Mouse (Mus musculus): ENCODE data around the gene Cbr4.

Cbr4 gene

GRCm38 (mm10) chr8:61528197-61528596 lies 40.7 kb downstream of the Cbr4 start:
- peaks cover 39% of the 10 kb centered on the region for H3K4me1 ChIP-seq (replicated peaks; ENCODE audit: low read depth, low read length)
- H3K4me3 ChIP-seq (replicated peaks; ENCODE audit: low read length) = no peak overlapping the region
- H3K36me3 ChIP-seq (ENCODE audit: insufficient read depth, low read length) = peaks cover 70% of the 10 kb centered on the region
- H3K27me3 ChIP-seq (ENCODE audit: insufficient read depth, low read length) = no peaks in the 10 kb centered on the region
- H3K9me3 ChIP-seq (ENCODE audit: low read length) = no peaks in the 10 kb centered on the region
- TF ChIP-seq POU5F1 (IDR thresholded peaks at IDR 0.05; ENCODE audit: borderline replicate concordance, low read length) = no peak
- TF ChIP-seq NANOG (IDR thresholded peaks at IDR 0.05; ENCODE audit: borderline replicate concordance, low read length) = no peak
- TF ChIP-seq CTCF (conservative IDR thresholded peaks at IDR 0.05; ENCODE audit: low read length) = no peak

GRCm38 (mm10) chr8:61528642-61529041 lies 41.1 kb downstream of the Cbr4 start:
- Histone ChIP-seq H3K4me1 (replicated peaks; ENCODE audit: low read depth, low read length) (peaks cover 42% of the 10 kb centered on the region), H3K4me3 (replicated peaks; ENCODE audit: low read length) (no peak overlapping the region), H3K27me3 (ENCODE audit: insufficient read depth, low read length) (no peaks in the 10 kb centered on the region), H3K9me3 (ENCODE audit: low read length) (no peaks in the 10 kb centered on the region), H3K36me3 (ENCODE audit: insufficient read depth, low read length) (peaks cover 68% of the 10 kb centered on the region)
- no peak for TF ChIP-seq POU5F1 (IDR thresholded peaks at IDR 0.05; ENCODE audit: borderline replicate concordance, low read length)
- TF ChIP-seq CTCF (conservative IDR thresholded peaks at IDR 0.05; ENCODE audit: low read length) = no peak
- no peak for TF ChIP-seq NANOG (IDR thresholded peaks at IDR 0.05; ENCODE audit: borderline replicate concordance, low read length)

- no peaks in the 10 kb centered on the region for H3K9me3 ChIP-seq (ENCODE audit: low read length)
- peaks cover 69% of the 10 kb centered on the region for H3K4me1 ChIP-seq (replicated peaks; ENCODE audit: low read depth, low read length)
- H3K4me3 ChIP-seq (replicated peaks; ENCODE audit: low read length) = peak overlapping the region; percentile 72
- TF ChIP-seq NANOG (IDR thresholded peaks at IDR 0.05; ENCODE audit: borderline replicate concordance, low read length) = no peak
- peak; percentile 93 for TF ChIP-seq CTCF (conservative IDR thresholded peaks at IDR 0.05; ENCODE audit: low read length)
- no peak for TF ChIP-seq POU5F1 (IDR thresholded peaks at IDR 0.05; ENCODE audit: borderline replicate concordance, low read length)
- H3K27me3 ChIP-seq (ENCODE audit: insufficient read depth, low read length) = no peaks in the 10 kb centered on the region
- H3K36me3 ChIP-seq (ENCODE audit: insufficient read depth, low read length) = peaks cover 40% of the 10 kb centered on the region
Observed at GRCm38 (mm10) chr8:61531944-61532795, 44.6 kb downstream of the Cbr4 start.

GRCm38 (mm10) chr8:61532831-61533230 lies 45.3 kb downstream of the Cbr4 start:
- TF ChIP-seq CTCF (conservative IDR thresholded peaks at IDR 0.05; ENCODE audit: low read length) (no peak), POU5F1 (IDR thresholded peaks at IDR 0.05; ENCODE audit: borderline replicate concordance, low read length) (no peak), NANOG (IDR thresholded peaks at IDR 0.05; ENCODE audit: borderline replicate concordance, low read length) (no peak)
- Histone ChIP-seq H3K4me1 (replicated peaks; ENCODE audit: low read depth, low read length) (peaks cover 69% of the 10 kb centered on the region), H3K27me3 (ENCODE audit: insufficient read depth, low read length) (no peaks in the 10 kb centered on the region), H3K9me3 (ENCODE audit: low read length) (no peaks in the 10 kb centered on the region), H3K36me3 (ENCODE audit: insufficient read depth, low read length) (peaks cover 34% of the 10 kb centered on the region), H3K4me3 (replicated peaks; ENCODE audit: low read length) (peak overlapping the region; percentile 72)

GRCm38 (mm10) chr8:61533356-61533926 lies 45.9 kb downstream of the Cbr4 start:
- H3K36me3 ChIP-seq (ENCODE audit: insufficient read depth, low read length) = peaks cover 28% of the 10 kb centered on the region
- H3K4me1 ChIP-seq (replicated peaks; ENCODE audit: low read depth, low read length) = peaks cover 65% of the 10 kb centered on the region
- H3K9me3 ChIP-seq (ENCODE audit: low read length) = no peaks in the 10 kb centered on the region
- no peaks in the 10 kb centered on the region for H3K27me3 ChIP-seq (ENCODE audit: insufficient read depth, low read length)
- peak overlapping the region; percentile 72 for H3K4me3 ChIP-seq (replicated peaks; ENCODE audit: low read length)
- no peak for TF ChIP-seq CTCF (conservative IDR thresholded peaks at IDR 0.05; ENCODE audit: low read length)
- TF ChIP-seq NANOG (IDR thresholded peaks at IDR 0.05; ENCODE audit: borderline replicate concordance, low read length) = no peak
- TF ChIP-seq POU5F1 (IDR thresholded peaks at IDR 0.05; ENCODE audit: borderline replicate concordance, low read length) = no peak

- peak overlapping the region; percentile 57 for H3K4me3 ChIP-seq (replicated peaks; ENCODE audit: low read length)
- peaks cover 9% of the 10 kb centered on the region for H3K36me3 ChIP-seq (ENCODE audit: insufficient read depth, low read length)
Observed at GRCm38 (mm10) chr8:61535472-61535871, 47.9 kb downstream of the Cbr4 start.

GRCm38 (mm10) chr8:61537471-61537870 lies 49.9 kb downstream of the Cbr4 start:
- TF ChIP-seq NANOG (IDR thresholded peaks at IDR 0.05; ENCODE audit: borderline replicate concordance, low read length) (no peak), POU5F1 (IDR thresholded peaks at IDR 0.05; ENCODE audit: borderline replicate concordance, low read length) (no peak), CTCF (conservative IDR thresholded peaks at IDR 0.05; ENCODE audit: low read length) (no peak)
- H3K36me3 ChIP-seq (ENCODE audit: insufficient read depth, low read length) = no peaks in the 10 kb centered on the region

More at GRCm38 (mm10) chr8:61535472-61535871, 47.9 kb downstream of the Cbr4 start:
- Histone ChIP-seq H3K9me3 (ENCODE audit: low read length) (no peaks in the 10 kb centered on the region), H3K27me3 (ENCODE audit: insufficient read depth, low read length) (no peaks in the 10 kb centered on the region), H3K4me1 (replicated peaks; ENCODE audit: low read depth, low read length) (peaks cover 51% of the 10 kb centered on the region)
- TF ChIP-seq CTCF (conservative IDR thresholded peaks at IDR 0.05; ENCODE audit: low read length) (no peak), POU5F1 (IDR thresholded peaks at IDR 0.05; ENCODE audit: borderline replicate concordance, low read length) (no peak), NANOG (IDR thresholded peaks at IDR 0.05; ENCODE audit: borderline replicate concordance, low read length) (no peak)

GRCm38 (mm10) chr8:61539828-61540500 lies 52.4 kb downstream of the Cbr4 start:
- TF ChIP-seq POU5F1 (IDR thresholded peaks at IDR 0.05; ENCODE audit: borderline replicate concordance, low read length) (no peak), CTCF (conservative IDR thresholded peaks at IDR 0.05; ENCODE audit: low read length) (peak; percentile 100), NANOG (IDR thresholded peaks at IDR 0.05; ENCODE audit: borderline replicate concordance, low read length) (no peak)
- Histone ChIP-seq H3K27me3 (ENCODE audit: insufficient read depth, low read length) (peaks cover 5% of the 10 kb centered on the region; the same call in 1 of the 2 replicates), H3K4me1 (replicated peaks; ENCODE audit: low read depth, low read length) (peaks cover 17% of the 10 kb centered on the region), H3K36me3 (ENCODE audit: insufficient read depth, low read length) (no peaks in the 10 kb centered on the region), H3K4me3 (replicated peaks; ENCODE audit: low read length) (no peak overlapping the region), H3K9me3 (ENCODE audit: low read length) (no peaks in the 10 kb centered on the region)

More at GRCm38 (mm10) chr8:61537471-61537870, 49.9 kb downstream of the Cbr4 start:
- peaks cover 5% of the 10 kb centered on the region; the same call in 1 of the 2 replicates for H3K27me3 ChIP-seq (ENCODE audit: insufficient read depth, low read length)
- no peak overlapping the region for H3K4me3 ChIP-seq (replicated peaks; ENCODE audit: low read length)
- no peaks in the 10 kb centered on the region for H3K9me3 ChIP-seq (ENCODE audit: low read length)
- H3K4me1 ChIP-seq (replicated peaks; ENCODE audit: low read depth, low read length) = peaks cover 38% of the 10 kb centered on the region

Data from E14TG2a.4 (cell line).